Mouse (Mus musculus): ENCODE measurements around the gene Bcs1l.

DNA sequence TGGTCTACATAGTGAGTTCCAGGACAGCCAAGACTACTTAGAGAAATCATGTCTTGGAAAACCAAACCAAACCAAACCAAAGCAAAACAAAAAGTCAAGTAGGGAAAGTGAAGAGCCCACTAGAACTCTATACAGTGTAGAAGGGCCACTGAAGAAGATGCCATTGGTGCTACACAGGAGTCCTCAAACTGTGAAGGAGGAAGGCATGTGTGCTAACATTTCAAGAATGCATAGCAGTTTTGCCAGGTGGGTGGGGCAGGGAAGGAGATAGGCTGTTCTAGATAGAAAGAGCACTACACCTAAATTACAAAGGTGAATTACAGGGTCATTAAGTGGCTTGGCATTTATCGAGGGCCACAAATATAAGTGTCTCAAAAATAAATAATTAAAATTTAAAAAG is 36.1 kb downstream of the Bcs1l start:
- no peak for TF ChIP-seq CTCF (IDR thresholded peaks at IDR 0.05)
- TF ChIP-seq EP300 (IDR thresholded peaks at IDR 0.05), result peak; percentile 98
